Mouse (Mus musculus): ENCODE data around the gene Car3. TPM values are rescaled to one million over a fixed set of nuclear protein-coding genes. Genes with fewer than 3 reads are reported as not detected.

The Car3 gene
- polyA plus RNA-seq, 1 experiment from 2014 or later, result 138 TPM

DNA sequence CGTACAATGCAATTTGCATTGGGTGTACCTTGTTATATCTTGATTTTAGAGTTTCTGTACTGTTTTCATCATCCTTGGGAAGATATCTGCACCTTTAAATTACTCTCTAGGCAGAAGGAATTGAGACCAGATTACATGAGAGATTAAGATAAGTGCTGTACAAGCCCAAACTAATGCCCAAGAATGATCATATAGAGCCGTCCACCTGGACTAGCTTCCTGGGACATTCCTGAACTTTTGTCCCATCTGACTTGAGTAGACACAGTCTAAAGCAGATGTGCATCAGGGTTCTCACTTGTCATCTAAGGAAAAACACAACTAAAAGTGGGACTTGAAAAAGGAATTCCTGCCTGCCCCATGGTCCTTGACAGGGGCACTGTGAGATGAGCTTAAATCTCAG is 2.6 kb downstream of the Car3 start:
- H3K27ac ChIP-seq (ENCODE audit: low read length), result no peak overlapping the region
- H3K4me2 ChIP-seq (ENCODE audit: low read depth, low read length), result no peak overlapping the region
- 53% methylated on average over 2 of the region's 2 CpGs for WGBS (ENCODE audit: insufficient replicate concordance)
- no peaks in the 10 kb centered on the region for H3K9me3 ChIP-seq (replicated peaks; ENCODE audit: control insufficient read depth, low read length)
- no peaks in the 10 kb centered on the region for H3K36me3 ChIP-seq (ENCODE audit: control insufficient read depth, insufficient read depth)
- no peak overlapping the region for H3K4me3 ChIP-seq (ENCODE audit: low read depth, low read length)
- H3K4me1 ChIP-seq (ENCODE audit: control insufficient read depth, low read depth, low read length), result no peaks in the 10 kb centered on the region; the same call in 1 of the 2 replicates
- no peak for ATAC-seq (ENCODE audit: low read depth)
- H3K9ac ChIP-seq (ENCODE audit: low read depth, low read length), result no peak overlapping the region
- peaks cover 13% of the 10 kb centered on the region for H3K27me3 ChIP-seq (ENCODE audit: control insufficient read depth, insufficient read depth, low read depth, low read length)

DNA sequence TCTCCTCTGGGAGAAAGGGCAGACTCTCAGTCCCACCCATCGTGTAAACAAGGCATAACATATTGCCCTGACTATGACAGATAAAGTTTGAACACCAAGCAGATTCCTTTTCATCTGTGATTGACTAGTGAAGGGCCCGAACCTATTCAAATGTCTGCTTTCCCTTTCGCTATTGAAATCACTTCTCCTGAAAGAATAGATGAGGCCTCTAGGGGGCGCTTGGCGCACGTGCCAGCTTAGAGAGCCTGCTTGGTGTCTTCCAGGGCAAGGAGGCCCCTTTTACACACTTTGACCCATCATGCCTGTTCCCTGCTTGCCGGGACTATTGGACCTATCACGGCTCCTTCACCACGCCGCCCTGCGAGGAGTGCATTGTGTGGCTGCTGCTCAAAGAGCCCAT is 6.5 kb downstream of the Car3 start:
- no peak overlapping the region for H3K9ac ChIP-seq (ENCODE audit: low read depth, low read length)

DNA sequence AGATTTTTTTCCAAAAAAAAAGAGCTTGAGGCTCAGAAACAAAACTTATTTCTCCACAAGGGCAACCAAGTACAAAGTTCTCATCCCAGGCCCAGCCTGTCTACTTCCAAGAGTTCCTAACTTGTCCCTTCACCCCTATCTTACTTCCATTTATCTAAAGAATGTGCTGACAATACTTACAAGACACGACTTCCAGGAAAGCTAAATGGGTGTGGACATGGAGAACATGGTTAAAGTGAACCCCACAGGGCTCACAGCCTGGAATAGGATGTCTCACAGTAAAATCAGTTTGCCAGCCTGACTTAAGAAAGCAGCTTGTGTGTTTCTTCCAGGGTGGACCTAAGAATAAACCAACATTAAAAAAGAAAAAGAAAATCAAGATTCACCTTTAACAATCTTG is 7.2 kb downstream of the Car3 start:
- Histone ChIP-seq H3K9me3 (replicated peaks; ENCODE audit: control insufficient read depth, low read length) (no peaks in the 10 kb centered on the region), H3K9ac (ENCODE audit: low read depth, low read length) (no peak overlapping the region), H3K4me1 (ENCODE audit: control insufficient read depth, low read depth, low read length) (peaks cover 2% of the 10 kb centered on the region), H3K4me3 (ENCODE audit: low read depth, low read length) (no peak overlapping the region), H3K27me3 (ENCODE audit: control insufficient read depth, insufficient read depth, low read depth, low read length) (no peaks in the 10 kb centered on the region), H3K27ac (ENCODE audit: low read length) (no peak overlapping the region), H3K36me3 (ENCODE audit: control insufficient read depth, insufficient read depth) (no peaks in the 10 kb centered on the region), H3K4me2 (ENCODE audit: low read depth, low read length) (no peak overlapping the region)
- ATAC-seq (ENCODE audit: low read depth), result no peak
- 23% methylated on average over 1 of the region's 1 CpGs for WGBS (ENCODE audit: insufficient replicate concordance)

More for the DNA sequence above, 6.5 kb downstream of the Car3 start:
- Histone ChIP-seq H3K4me3 (ENCODE audit: low read depth, low read length) (peak overlapping the region; percentile 38; the same call in 1 of the 2 replicates), H3K4me2 (ENCODE audit: low read depth, low read length) (peak overlapping the region; percentile 44), H3K27me3 (ENCODE audit: control insufficient read depth, insufficient read depth, low read depth, low read length) (no peaks in the 10 kb centered on the region), H3K27ac (ENCODE audit: low read length) (no peak overlapping the region), H3K9me3 (replicated peaks; ENCODE audit: control insufficient read depth, low read length) (no peaks in the 10 kb centered on the region), H3K4me1 (ENCODE audit: control insufficient read depth, low read depth, low read length) (peaks cover 2% of the 10 kb centered on the region), H3K36me3 (ENCODE audit: control insufficient read depth, insufficient read depth) (no peaks in the 10 kb centered on the region)
- 15% methylated on average over 11 of the region's 11 CpGs for WGBS (ENCODE audit: insufficient replicate concordance)
- peak; percentile 59 for ATAC-seq (ENCODE audit: low read depth)

DNA sequence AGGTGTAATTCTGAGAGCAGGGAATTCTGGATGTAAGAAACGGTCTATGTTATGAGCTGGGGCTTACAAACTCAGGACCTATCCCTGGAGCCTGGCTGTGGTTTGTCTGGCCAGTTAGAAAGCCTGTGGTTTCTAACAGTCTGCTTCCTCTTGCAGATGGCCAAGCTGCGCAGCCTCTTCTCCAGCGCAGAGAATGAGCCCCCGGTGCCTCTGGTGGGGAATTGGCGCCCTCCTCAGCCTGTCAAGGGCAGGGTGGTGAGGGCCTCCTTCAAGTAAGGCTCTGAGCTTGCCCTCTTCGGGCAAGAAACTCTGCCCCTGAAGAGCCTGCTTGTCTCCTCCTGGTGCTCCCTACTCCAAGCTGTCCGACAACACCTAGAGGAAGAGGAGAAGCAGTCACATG is 8.1 kb downstream of the Car3 start:
- Histone ChIP-seq H3K9me3 (replicated peaks; ENCODE audit: control insufficient read depth, low read length) (no peaks in the 10 kb centered on the region), H3K4me3 (ENCODE audit: low read depth, low read length) (no peak overlapping the region), H3K4me1 (ENCODE audit: control insufficient read depth, low read depth, low read length) (peaks cover 9% of the 10 kb centered on the region), H3K27ac (ENCODE audit: low read length) (no peak overlapping the region; the same call in 1 of the 2 replicates), H3K27me3 (ENCODE audit: control insufficient read depth, insufficient read depth, low read depth, low read length) (no peaks in the 10 kb centered on the region), H3K36me3 (ENCODE audit: control insufficient read depth, insufficient read depth) (no peaks in the 10 kb centered on the region), H3K4me2 (ENCODE audit: low read depth, low read length) (no peak overlapping the region), H3K9ac (ENCODE audit: low read depth, low read length) (peak overlapping the region; percentile 26; the same call in 1 of the 2 replicates)
- 0 out of 2 replicates have a peak, but pooled peaks have one; percentile 28 for ATAC-seq (ENCODE audit: low read depth)
- 22% methylated on average over 7 of the region's 7 CpGs for WGBS (ENCODE audit: insufficient replicate concordance)

DNA sequence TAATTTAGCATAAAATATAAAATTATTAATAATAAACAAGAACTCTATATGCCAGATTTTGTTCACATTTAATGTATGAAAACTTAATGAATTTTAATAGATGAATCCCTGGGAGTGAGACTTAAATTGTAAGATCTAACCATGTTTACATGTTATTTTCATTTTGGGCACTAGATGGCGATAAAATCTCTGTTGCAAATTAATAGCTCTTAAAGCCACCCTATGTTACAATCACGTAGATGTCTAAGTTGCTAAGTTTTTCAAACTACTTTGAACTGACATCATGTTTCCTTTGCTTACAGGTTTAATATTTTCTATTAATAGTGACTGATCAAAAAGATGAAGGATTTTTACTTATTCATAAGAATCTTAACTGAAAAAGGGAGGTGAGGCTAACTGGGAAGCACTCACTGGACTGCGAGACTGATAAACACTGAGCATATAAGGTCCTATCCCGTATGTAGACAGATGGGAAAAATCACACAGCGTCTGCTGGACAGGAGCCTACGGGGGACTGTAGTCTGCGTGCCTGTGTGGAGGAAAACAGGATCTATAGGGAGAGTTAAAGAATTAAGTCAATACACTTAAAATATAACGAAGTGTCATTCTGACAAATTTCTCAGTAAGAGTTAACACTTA is 11.2 kb downstream of the Car3 start:
- ATAC-seq (ENCODE audit: low read depth), result no peak
- 32% methylated on average over 8 of the region's 8 CpGs for WGBS (ENCODE audit: insufficient replicate concordance)

DNA sequence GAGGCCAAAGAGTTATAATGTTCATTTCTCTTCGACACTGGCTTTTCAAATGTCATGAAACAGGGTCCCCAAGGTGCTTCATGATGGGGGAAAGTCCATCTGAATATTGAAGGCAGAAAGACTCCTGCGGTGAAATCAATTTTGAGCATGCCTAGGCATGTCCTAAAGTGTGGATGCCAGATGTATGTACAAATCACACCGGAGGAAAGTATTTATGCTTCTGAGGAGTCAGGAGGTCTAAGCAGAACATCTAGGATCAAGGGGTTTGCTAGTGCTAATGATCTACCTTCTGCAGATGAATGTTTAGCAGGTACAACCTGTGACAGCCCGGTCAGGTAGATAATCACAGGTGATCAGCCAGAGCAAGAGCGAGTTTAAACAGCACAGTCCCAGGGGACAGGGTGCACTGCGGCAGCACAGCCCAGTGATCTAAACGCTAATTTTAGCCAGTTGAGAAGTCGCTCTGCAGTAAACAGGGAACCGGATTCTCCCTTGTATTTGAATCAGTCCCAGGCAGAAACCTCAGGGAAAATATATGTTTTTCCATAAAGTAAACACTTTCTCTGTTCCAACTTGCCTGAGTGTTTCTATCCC is 13.1 kb downstream of the Car3 start:
- Histone ChIP-seq H3K27ac (ENCODE audit: low read length) (peak overlapping the region; percentile 99), H3K4me1 (ENCODE audit: control insufficient read depth, low read depth, low read length) (peaks cover 40% of the 10 kb centered on the region)

More for the DNA sequence above, 11.2 kb downstream of the Car3 start:
- Histone ChIP-seq H3K9ac (ENCODE audit: low read depth, low read length) (no peak overlapping the region), H3K27me3 (ENCODE audit: control insufficient read depth, insufficient read depth, low read depth, low read length) (no peaks in the 10 kb centered on the region), H3K9me3 (replicated peaks; ENCODE audit: control insufficient read depth, low read length) (no peaks in the 10 kb centered on the region), H3K27ac (ENCODE audit: low read length) (peak overlapping the region; percentile 42; the same call in 1 of the 2 replicates), H3K4me1 (ENCODE audit: control insufficient read depth, low read depth, low read length) (peaks cover 24% of the 10 kb centered on the region), H3K4me2 (ENCODE audit: low read depth, low read length) (no peak overlapping the region; the same call in 1 of the 2 replicates), H3K4me3 (ENCODE audit: low read depth, low read length) (no peak overlapping the region), H3K36me3 (ENCODE audit: control insufficient read depth, insufficient read depth) (no peaks in the 10 kb centered on the region)

DNA sequence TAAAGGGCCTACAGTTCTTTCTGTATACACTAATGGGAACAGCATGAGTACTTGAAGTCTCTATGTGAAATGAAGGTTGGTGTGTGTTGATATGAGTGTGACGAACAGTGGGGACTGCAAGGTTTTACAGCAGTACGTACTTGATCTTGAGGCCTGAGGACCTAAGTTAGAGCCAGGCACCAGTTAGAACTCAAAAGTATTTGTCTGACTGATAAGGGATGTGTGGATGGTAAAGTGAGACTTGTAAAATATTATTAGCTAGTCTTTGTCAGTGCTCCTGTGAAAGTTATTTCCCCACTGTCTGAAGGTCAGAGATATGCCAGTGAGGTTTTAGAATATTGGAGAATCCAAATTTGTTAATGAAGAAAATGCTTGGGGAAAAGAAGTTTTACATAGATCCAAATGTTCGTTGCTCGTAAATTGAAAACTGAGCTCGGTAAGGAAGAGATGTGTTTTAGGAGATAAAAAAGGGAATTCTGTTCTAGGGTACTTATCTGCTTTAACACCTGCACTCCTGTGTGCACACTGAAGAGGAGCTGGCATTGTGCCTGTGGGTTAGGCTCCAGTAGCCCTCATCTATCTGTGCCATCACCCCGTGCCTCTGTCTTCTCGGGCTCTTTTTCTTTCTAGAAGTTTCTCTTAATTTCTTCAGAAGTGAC is 14.1 kb downstream of the Car3 start:
- Histone ChIP-seq H3K27ac (ENCODE audit: low read length) (peak overlapping the region; percentile 99), H3K4me1 (ENCODE audit: control insufficient read depth, low read depth, low read length) (peaks cover 47% of the 10 kb centered on the region), H3K27me3 (ENCODE audit: control insufficient read depth, insufficient read depth, low read depth, low read length) (no peaks in the 10 kb centered on the region), H3K4me3 (ENCODE audit: low read depth, low read length) (peak overlapping the region; percentile 18), H3K9me3 (replicated peaks; ENCODE audit: control insufficient read depth, low read length) (no peaks in the 10 kb centered on the region), H3K4me2 (ENCODE audit: low read depth, low read length) (peak overlapping the region; percentile 69), H3K9ac (ENCODE audit: low read depth, low read length) (peak overlapping the region; percentile 61), H3K36me3 (ENCODE audit: control insufficient read depth, insufficient read depth) (no peaks in the 10 kb centered on the region)
- ATAC-seq (ENCODE audit: low read depth), result peak; percentile 85
- WGBS (ENCODE audit: insufficient replicate concordance), result 23% methylated on average over 7 of the region's 7 CpGs

More for the DNA sequence above, 13.1 kb downstream of the Car3 start:
- Histone ChIP-seq H3K9me3 (replicated peaks; ENCODE audit: control insufficient read depth, low read length) (no peaks in the 10 kb centered on the region), H3K4me3 (ENCODE audit: low read depth, low read length) (no peak overlapping the region), H3K4me2 (ENCODE audit: low read depth, low read length) (peak overlapping the region; percentile 69), H3K9ac (ENCODE audit: low read depth, low read length) (peak overlapping the region; percentile 47), H3K27me3 (ENCODE audit: control insufficient read depth, insufficient read depth, low read depth, low read length) (no peaks in the 10 kb centered on the region), H3K36me3 (ENCODE audit: control insufficient read depth, insufficient read depth) (no peaks in the 10 kb centered on the region)
- no peak for ATAC-seq (ENCODE audit: low read depth)
- WGBS (ENCODE audit: insufficient replicate concordance), result 64% methylated on average over 9 of the region's 9 CpGs

DNA sequence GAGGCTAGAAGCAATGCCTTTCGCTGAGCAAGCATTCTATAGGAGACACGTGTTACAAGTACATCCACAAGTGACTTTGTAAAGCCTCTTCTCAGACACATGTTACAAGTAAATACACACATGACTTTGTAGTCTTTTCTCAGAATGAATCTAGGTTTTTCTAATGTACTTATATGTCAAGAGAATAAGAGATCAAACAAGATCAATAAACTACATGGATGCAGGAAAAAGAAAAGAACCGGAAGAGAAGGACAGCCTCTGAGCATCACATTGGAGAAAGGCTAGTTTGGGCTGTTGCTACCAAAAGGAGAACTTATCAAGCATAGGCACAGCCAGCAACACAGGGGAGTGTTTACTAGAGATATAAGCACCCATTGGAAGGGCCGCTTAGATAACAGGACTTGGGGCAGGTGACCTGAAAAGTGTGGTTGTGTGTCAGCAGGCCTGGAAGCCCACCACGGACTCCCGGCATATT is 15.5 kb downstream of the Car3 start:
- Histone ChIP-seq H3K4me1 (ENCODE audit: control insufficient read depth, low read depth, low read length) (peaks cover 59% of the 10 kb centered on the region), H3K9me3 (replicated peaks; ENCODE audit: control insufficient read depth, low read length) (no peaks in the 10 kb centered on the region), H3K9ac (ENCODE audit: low read depth, low read length) (peak overlapping the region; percentile 61), H3K27ac (ENCODE audit: low read length) (peak overlapping the region; percentile 99), H3K36me3 (ENCODE audit: control insufficient read depth, insufficient read depth) (no peaks in the 10 kb centered on the region), H3K4me3 (ENCODE audit: low read depth, low read length) (peak overlapping the region; percentile 37), H3K4me2 (ENCODE audit: low read depth, low read length) (peak overlapping the region; percentile 69), H3K27me3 (ENCODE audit: control insufficient read depth, insufficient read depth, low read depth, low read length) (no peaks in the 10 kb centered on the region)
- 20% methylated on average over 6 of the region's 6 CpGs for WGBS (ENCODE audit: insufficient replicate concordance)
- peak; percentile 88 for ATAC-seq (ENCODE audit: low read depth)
